Mouse (Mus musculus): Measurements from ENCODE around the gene Nwd2.

DNA sequence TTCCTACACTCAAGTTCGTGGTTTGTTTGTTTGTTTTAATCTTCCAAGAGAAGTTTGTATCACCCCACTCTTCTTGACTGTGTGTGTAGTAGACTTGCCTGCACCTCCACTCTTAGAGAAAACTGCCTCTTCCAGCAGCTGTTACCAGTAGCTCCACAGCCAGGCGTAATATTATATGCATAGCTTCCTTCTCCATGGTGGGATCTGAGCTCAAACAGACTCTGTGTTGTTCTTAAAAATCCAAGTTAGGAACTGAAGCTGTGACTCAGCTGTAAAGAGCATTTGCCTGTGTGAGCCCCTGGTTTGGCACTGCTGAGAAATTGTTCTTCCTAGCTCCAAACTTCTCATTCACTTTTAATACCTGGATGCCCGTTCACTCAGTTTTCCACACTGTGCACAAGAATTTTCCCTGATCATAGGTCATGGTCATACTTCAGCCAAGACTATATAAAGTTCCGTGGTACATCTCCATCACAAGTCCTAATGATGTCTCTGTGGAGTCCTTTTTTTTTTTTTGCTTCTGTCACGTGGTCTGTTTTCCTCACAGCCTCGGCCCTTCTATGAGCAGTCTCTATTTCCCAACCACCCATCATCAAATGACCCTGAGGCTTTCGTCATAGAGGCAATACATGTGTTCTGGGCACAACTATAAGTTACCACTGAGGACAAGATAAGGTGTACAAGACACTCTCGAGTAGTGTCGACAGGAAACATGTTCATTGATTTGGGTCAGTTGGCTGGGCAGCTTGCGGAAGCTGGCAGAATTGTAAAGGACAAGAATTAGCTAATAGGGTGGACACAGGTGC lies 179.7 kb downstream of the Nwd2 start:
- TF ChIP-seq CTCF (IDR thresholded peaks at IDR 0.05; ENCODE audit: low read depth) (no peak), EP300 (IDR thresholded peaks at IDR 0.05; ENCODE audit: low read depth) (no peak)

Measured in heart, postnatal 0 days (tissue).